Mouse (Mus musculus) adrenal gland, postnatal 4 days (tissue): ENCODE measurements around the gene Heatr4. TPM values are rescaled to one million over a fixed set of nuclear protein-coding genes. Genes with fewer than 3 reads are reported as not detected.
"Not testable (repeated sequence)": the region's sequence is repeated elsewhere in the genome, so short reads cannot be mapped to it uniquely, and the experiment has no call there.

Experiments
- DNase-seq, 2 experiments: peaks; one replicate each; pipeline ENCODE4 v3.0.0; 2021 to 2022; ENCODE audit warnings: low spot score in 2 of 2, mixed read lengths in 2 of 2
- total RNA-seq, 2 experiments: library from RNA; stranded (reverse); gene quantifications; 2 replicates each; pipeline ENCODE4 v1.2.3; 2021

Heatr4 gene
- total RNA-seq, 2 experiments from 2014 or later: not detected

- no peak for DNase-seq
These were observed 45.3 kb downstream of the Heatr4 start for GRCm38 (mm10) chr12:83939332-83939731.

DNA sequence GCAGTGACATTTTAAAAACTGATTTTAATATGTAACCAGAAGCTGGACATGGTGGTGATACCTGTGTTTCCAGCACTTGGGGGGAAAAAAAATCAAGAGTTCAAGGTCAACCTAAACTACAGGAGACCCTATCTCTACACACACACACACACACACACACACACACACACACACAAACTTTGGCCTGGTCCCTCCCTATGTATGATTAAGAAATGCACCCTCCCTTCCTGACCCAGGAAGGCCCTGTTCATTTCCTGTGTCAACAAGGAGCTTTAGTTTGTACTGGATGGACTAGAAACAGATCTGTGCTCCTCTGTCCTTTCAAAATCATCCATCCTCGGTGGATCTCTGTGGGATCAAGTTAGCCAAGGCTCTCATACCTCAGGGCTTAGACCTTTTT lies 46.1 kb downstream of the Heatr4 start:
- DNase-seq: not testable (repeated sequence)

DNA sequence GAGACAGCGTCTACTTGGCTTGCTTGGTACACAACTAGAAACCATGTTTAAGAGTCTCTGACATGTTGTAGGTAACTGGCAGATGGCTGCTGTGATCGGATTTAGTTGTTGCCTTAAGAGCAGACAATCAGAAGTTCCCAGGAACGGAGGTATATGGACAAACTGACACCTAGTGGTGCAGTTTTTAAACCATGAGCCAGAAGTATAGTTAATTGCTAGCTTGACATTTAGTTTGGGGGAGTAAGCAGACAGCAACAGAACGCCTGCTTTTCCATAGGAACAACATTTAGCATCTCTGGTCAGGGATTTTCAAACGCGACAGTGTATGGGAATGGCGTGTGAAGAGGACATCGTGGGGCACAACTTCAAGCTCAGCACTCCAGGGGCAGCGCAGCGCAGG lies 47.1 kb downstream of the Heatr4 start:
- DNase-seq: no peak

GRCm38 (mm10) chr12:83929186-83929804 lies 55.4 kb downstream of the Heatr4 start:
- DNase-seq: no peak

DNA sequence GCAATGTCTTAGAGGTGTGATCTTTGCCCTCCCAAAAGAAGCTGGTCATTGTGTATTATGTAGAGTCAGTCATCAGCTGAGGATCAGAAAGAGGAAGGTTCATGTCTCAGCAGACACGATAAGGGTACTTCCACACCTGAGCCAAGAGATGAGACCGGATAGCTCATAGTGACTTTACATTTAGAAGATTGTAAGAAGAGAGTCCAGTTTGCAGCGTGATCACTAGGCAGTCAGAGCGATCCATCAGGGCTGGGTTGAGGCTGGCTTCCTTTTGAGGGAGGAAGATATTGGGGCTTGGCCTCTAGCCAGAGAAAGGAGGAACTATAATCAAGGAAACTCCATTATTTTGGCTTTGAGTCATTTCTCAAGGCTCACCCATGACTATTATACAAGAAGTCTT lies 56.9 kb downstream of the Heatr4 start:
- no peak for DNase-seq

DNA sequence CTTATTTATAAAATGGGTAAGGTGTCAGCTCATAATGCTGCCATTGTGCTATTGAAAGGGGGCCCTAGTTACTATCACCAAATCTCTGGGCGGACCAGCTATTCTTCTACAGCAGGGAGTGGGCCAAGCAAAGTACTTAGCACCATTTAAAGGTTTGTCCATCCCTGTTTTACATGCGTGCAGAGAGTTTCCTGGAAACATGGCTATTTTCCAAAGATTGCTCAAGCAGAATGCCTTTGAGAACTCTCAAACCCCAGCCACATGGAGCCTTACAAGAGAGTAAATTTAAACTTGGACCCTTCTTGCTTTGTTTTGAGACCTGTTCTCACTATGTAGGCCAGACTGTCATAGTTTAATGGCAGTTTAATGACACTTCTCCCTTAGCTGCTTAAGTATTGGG lies 58.6 kb downstream of the Heatr4 start:
- no peak for DNase-seq

DNA sequence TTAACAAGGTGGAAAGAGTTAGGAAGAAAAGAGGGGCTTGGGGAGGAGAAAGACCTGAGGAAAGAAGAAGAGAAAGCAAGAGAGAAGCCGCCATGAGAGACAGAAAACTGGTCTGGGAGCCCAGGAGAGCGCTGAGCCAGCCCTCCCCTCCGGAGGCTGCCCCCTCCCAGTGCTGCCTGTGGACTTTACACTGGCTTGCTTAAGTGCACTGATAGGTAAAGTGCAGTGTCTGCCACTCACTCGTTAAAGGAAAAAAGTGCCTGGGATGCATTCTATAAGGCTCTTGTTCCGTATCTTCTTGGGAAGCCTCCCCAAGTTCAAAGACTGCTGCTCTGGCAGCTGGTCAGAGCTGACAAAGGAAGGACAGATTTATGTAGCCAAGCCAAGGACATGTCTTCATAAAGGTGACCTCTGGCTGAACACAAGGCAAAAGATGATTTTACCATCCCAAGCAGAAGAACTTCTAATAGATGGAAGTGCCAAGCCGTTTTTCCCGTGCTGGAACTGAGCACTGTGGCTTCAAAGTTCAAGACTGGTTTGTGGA lies 59.4 kb downstream of the Heatr4 start:
- no peak for DNase-seq

- DNase-seq: no peak
These were observed 60.3 kb downstream of the Heatr4 start for GRCm38 (mm10) chr12:83924332-83924731.

DNA sequence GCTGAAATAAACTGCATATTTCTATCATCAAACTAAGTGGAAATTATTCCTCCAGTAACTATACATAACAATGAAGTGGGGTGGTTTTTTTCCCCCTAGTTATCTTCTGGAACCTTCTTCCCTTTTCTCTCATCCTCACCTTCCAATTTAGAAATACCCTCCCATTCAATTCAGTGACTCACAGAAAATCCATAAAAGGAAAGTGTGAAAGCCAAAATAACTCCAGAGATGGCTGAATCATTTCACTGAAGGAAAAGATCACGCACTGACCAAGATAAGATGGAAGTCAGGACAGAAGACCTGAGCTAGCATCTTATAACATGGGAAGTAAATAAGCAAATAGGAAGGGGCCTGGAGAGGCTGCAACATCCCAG lies 61.2 kb downstream of the Heatr4 start:
- no peak for DNase-seq

- no peak for DNase-seq
These were observed 61.7 kb downstream of the Heatr4 start for GRCm38 (mm10) chr12:83922724-83923485.

DNA sequence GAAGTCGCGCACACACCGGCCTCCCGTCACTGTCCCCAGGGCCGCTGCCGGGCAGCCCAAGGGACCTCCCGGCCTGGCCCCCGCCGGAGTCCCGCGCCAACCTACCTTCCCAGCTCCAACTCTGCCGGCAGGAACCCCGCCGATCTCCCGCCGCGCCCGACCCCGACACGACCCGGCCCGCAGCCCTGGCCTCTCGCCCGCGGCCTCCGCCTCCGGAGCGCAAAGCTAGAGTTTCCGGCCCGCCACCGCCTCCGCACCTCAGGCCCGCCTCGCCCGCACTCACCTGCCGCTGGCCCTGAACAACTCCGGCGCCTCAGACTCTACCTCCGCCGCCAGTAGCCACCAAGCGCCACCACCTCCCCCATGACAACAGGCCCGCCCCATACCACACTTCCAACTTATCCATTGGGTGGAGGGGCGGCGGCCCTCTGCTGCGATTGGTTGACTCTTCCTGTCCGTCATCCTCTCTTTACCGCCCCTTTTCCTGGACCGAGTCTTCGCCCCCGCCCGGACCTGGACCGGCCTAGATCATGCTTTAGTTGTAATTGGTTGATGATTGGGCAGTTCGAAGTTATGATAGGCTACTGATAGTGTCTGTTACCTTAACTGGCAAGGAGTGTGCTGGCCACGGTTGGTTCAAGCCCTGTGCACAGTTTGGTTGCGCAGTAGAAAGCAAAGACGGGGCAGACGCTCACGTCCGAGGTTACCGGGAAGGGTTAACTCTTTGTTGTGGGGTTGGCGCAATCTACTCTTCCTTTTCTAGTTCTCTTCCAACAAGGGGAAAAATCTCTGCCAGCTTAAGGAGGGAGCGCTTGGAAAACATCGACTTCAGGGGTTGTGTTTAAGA lies 62.9 kb downstream of the Heatr4 start, which contains the start of gene Numb:
Gene Numb (minus strand): TSS at position 400 of the 847 bp plus-strand sequence.
- DNase-seq: peak; percentile 85 to 94

DNA sequence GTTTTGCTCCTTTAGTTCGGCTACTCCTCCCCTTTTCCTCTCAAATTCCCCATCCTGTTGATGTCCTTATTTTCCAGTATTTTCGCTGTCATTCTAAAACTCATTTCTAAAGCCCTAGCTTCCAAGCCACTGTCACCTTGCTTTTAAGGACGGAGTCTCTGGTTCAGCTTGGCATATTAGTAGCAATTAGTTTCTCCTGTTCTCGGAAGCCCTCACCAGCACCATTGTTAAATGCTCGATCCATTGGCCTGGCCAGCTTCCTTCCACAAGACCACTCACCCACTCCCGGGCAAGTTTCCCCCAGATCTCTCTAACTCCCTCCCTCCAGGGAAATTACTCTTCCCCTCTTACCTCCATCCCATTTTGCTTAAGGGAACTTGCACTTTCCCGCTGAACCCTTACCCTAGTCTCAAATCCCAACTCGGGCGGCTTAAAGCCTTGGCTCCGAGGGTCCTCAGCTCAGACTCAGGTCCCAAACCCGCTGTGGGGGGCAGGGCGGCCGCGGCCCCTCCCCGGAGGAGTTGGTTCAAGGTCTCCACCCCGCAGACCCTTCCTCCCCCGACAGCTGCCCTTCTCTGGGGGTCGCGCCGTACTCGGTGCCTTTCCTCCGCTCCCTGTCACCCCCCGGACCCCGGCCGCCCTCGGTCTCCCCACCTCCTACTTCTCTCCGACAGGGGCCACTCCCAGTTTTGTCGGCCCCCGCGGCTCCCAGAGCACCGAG lies 63.8 kb downstream of the Heatr4 start:
- DNase-seq: peak in 1 of 2 experiments; percentile 9

DNA sequence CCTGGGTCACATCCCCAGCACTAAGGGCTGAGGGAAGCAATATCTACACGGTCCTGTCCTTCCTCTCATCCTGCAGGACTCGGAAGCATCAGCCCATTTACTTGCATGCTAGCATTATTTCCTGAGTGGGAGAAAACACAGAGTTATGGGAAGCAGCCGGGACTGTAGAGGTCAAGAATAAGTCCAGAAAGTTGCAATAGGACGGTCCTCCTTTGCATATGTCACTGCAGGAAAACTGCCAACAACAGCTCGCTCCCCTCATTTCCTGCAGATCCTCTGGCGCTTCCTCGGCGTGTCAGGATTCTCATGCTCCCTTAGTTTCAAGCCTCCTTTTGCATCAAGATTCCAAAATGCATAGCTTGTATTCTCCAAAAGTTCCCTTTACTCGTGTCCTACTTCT lies 67.8 kb downstream of the Heatr4 start:
- DNase-seq: no peak

- no peak for DNase-seq
These were observed 69.9 kb downstream of the Heatr4 start for GRCm38 (mm10) chr12:83914797-83915196.

- no peak for DNase-seq
These were observed 70.4 kb downstream of the Heatr4 start for GRCm38 (mm10) chr12:83914202-83914740.

GRCm38 (mm10) chr12:83910451-83910850 lies 74.2 kb downstream of the Heatr4 start:
- no peak for DNase-seq
